Mouse (Mus musculus) ovary, postnatal 36 days (tissue): ENCODE results near the gene Abcb11.
"Not testable (repeated sequence)": the region's sequence is repeated elsewhere in the genome, so short reads cannot be mapped to it uniquely, and the experiment has no call there.

Experiments
- DNase-seq: peaks from one replicate; pipeline ENCODE4 v3.0.0; 2022; ENCODE audit warnings: low spot score, mixed read lengths

The Abcb11 gene

DNA sequence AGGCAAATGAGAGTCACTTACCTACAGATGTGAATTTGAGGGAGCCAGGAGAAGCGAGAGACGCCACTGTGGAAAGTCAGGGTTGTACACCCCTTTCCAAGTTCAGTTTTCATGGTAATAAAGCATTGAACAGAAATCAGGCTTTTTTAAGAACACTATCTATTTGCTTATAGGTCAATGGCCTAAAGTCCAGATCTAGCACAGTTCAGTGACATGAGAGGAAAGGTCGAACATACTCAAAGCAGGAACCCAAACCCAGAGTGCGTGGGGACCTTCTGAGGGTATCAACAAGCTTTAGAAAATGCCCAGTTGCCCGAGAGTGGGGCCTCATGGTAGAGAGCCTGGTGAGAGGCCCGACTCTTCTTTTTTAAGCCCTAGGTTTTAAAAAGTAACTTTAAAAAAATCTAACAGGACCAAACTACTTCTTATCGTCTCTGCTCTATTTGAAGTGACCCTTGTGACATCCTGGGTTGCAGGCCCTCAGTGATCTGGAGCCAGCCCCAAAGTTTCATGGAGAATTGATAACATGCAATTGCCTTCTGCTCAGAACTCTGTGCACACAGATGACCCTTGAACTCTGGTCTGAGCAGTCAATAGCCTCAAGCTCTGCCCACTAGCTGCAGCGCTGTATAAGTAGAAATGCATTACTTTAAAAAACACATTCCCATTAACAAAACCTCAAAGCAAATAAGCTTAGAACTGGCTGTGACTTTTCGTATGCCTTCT is at the start of gene Abcb11:
Gene Abcb11, minus strand, starts transcription at position 121 of the 726 bp plus-strand sequence.
- no peak for DNase-seq

DNA sequence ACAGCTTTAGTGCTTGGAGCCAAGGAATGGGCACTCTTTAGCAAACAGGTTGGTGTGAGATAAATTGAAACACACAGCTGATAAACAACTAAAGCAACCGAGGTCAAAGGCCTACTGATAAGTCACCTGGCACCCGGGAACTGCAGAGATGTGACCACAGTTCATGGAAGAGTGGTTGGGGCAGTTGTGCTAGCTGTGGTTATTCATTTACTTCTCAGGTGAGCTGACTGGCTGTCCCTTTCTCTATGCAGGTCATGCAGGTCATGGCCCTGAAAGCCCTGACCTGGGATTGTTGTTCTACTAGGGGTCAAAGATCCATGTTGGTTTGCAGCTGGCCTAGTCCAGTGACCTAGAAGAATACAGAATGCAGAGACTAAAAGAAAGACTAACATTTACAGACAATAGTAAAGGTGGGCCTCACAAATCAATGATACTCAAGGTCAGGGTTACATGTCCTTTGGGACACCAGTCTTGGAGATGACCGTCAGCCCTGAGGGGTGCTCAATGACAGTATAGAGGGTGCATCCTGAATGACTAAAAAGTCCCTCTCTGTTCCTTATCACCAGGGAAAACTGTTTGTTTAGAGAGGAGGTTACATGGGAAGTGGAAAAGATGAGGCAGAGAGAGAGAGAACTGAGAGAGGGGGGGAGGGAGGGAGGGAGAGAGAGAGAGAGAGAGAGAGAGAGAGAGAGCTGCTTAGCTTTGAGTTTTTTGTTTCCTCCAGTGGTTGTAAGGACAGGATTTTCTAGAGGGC is 43.9 kb upstream of the Abcb11 start:
- no peak for DNase-seq

DNA sequence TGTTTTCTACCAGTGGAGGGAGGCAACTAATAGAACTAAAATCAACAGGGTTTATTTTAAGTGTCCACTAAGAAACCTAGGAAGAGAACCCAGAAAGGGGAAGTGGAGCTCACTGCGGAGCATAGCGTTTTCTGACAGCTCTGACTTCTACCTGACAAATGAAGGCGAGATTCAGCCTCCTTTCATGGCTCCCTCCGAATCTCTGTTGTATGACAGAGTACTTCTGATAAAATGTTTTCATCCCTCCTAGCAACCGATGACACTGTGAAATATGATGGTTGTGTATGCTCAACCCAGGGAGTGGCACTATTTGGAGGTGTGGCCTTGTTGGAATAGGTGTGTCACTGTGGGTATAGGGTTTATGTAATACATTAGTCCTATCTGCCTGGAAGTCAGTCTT is 40.4 kb upstream of the Abcb11 start:
- DNase-seq, result no peak

DNA sequence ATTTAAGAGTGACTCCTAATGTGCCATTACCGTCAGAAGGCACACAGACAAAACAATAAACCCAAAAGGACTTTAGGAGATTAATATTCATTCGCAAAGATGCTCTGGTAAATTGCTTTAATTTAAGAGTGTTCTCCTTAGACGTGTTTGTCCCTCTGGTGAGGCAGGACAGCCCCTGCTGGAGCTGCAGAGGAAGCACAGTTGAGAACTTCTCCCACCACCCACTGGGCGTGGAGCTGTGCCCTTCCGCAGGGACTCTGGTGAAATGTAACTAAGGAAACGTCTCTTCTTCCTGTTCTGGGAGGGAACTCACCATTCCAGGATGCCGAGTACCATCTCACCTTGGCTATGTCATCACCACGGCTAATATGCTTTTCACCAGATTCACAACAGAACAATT is 39.3 kb upstream of the Abcb11 start:
- DNase-seq, result no peak

DNA sequence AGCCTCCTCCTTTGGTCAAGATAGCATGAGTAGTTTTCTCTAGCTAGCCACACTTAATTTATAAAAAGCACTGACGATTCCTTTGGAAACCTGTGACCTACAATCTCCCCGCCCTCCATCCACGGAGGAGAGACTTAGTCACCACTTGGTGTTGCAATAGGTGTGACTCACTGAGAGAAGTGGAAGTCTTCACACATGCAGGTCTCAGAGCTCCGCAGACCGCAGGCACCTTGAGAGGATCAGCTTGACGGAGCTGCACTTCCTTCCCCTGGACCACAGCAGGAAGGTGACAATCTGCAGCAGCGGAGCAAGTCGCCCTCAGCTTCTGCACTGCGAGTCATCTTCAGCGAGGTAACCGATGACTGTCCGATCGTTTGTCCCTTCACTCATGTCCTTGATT is 37.9 kb upstream of the Abcb11 start, which contains the start of gene Dhrs9:
Gene Dhrs9, plus strand, starts transcription at position 165 of the 400 bp plus-strand sequence.
- DNase-seq, result no peak

DNA sequence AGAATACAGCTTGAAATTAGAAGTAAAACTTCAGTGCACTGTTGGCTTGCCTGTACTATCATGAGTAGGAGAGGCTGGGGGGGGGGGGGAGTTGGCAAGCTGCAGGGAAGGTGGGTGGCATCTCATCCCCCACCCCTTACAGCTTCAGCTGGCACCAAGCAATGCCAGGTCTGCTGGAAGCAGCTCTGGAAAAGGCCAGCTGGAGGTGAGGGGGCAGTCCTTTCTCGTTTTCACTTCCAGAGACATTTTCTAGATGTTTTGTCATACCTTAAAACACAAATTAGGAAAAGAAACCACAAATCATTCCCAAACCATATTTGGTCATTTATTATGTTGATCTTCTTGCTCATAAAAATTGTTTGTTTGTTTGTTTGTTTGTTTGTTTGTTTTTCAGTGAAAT is 37.4 kb upstream of the Abcb11 start:
- DNase-seq, result no peak

DNA sequence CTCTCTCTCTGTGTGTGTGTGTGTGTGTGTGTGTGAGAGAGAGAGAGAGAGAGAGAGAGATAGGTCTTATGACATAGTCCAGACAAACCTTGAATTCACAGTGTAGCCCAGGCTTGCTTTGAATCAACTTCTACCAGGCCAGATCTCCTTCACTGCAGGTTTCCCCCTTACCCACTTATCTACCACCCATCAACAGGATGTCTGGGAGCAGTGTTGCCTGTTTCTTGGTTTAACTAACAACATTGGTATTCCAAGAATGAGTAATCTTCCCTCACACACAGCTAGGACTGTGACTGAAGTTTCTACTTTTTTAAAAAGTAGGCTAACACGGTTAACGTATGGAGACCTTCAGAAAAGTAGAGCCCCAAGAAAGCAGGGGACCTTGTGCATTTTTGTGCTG is 34.4 kb upstream of the Abcb11 start:
- no peak for DNase-seq

DNA sequence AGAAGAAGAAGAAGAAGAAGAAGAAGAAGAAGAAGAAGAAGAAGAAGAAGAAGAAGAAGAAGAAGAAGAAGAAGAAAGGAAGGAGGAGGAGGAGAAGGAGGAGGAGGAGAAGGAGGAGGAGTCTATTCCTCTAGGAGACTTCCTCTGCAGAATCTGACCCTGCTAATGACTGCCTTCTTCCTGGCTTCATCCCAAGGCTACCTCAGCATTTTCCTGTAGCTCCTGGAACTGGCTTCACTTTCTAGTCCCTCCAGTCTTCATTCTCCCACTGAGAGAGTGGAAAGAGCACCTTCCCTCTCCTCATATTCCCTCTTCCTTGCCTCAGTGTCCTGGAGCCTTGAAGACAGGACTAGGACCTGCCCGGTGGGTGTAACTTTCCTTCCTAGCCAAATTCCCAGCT is 22.9 kb upstream of the Abcb11 start:
- DNase-seq, result no peak

DNA sequence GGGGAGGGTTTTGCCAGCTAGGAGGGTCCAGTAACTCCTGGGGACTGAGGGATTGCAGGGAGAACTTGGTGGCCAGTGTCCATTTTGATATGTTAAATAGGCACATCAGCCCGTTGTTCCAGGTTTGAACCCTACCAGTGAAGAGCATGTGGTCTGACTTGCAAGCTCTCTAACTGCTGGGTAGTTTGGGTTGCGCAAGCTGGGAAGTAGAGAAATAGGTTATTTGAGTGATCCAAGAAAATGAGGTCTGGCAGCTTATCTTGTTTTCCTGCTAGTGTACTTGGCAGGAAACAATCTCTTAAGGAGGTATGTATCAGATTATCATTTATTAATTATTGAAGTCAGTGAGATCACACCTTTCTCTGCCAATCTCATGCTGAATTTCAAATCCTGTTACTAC is 22.4 kb upstream of the Abcb11 start:
- DNase-seq, result no peak

DNA sequence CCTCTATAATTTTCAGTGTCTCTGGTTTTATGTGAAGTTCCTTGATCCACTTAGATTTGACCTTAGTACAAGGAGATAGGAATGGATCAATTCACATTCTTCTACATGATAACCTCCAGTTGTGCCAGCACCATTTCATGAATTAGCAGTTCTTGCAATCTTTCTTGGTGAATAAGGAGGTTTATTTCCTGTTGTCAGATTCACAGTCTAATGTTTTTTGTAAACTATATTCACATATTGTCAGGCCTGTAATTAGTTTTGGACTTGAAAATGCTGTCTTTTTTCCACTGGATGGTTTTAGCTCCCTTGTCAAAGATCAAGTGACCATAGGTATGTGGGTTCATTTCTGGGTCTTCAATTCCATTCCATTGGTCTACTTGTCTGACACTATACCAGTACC is 13.0 kb upstream of the Abcb11 start:
- DNase-seq, result not testable (repeated sequence)

DNA sequence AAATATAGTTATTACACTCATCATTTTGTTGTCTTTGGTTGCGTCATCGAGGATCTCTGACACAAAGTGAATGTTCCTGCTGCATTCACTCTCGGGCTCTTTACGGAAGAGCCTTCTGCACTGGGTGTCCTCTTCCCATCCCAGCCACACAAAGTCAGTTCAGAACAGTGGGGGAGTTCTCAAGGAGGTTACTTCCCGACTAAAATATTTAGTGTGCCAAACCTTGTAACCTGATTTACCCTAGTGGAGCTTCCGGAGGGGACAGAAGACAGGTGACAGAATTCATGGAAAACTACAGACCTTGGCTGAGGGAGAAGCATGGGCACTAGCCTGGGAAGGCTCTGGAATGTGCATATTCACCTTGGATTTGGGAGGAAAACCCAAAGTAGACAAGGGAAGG is 910 bp downstream of the Abcb11 start:
- no peak for DNase-seq

DNA sequence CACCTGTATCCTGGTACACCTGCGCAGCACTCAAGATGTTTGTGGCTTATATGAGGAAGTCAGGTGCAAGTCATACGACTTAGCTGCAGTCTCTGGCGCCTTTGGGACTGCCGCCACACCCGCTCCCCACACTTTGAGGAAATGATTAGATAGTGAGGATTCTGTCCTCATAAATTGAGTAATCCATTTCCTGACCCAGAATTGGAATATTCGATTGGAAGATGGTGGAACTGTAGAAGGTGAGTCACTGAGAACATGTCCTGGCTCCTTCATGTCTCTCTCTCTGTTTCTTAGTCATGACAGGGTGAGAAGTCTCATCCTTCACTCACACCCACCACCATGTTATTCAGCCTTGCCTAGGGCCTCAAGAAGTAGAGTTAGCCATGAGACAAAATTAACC is 10.9 kb downstream of the Abcb11 start:
- DNase-seq, result not testable (repeated sequence)

DNA sequence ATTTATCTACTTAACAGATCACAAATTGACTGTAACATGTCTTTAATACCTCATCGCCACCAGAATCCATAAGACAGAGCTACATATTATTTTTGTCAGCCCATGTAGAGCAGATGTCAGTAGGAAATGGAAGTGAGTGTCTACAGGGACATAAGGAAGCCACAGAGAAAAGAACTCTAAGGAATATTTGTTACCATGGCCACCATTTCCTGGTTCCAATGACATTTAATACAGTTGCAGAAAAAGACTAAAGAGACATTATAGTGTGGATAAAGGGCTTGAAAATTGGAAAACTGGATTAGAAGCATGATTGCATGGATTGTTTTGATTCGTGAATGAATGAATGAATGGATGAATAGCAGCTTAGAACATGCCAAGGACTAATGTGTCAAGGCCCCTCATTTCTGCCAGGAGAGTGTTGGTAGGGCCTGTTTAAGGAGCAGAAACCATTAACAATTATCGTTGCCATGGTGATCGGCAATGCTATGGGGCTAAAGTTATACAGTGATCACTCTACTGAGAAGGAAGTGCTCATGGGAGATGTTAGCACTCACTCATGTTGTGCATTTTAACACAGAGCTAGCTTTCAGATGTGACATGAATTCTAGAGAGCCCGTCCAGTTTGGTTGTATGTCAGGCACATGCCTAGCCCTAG is 13.8 kb downstream of the Abcb11 start:
- no peak for DNase-seq

DNA sequence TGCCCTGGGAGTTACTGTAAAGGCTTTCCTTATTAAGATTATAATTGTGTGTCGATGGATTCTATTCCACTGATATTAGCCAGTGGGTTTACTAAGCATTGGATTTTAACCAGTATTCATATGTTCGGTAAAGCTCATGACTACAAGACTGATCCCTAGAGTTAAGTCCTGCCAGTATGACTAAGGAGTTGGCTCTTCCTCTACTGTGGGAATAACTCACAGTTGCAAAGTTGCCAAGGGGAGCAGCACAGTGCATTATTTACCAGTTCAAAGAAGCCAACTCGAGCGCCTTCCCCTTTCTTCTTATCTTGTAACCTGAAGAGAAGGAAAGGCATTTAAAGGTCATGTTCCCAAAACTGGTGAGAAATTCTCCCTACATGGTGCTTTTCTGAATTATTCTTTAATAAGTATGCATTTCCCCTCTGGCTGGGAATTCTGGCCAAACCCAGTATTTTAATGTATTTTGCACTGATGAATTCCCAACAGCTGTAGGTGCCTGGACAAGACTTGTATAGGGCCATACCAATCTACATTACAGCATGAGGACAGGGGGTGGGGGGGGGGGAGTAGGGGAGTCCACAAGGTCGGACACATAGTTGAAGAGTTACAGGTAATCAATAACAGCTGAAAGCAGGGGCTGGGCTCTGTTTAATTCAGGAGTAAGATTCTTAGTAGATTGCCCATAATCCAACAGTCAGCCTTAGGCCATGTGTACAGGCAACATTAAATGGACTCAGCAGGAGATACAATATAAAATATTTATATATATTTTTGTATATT is 17.3 kb downstream of the Abcb11 start:
- no peak for DNase-seq

DNA sequence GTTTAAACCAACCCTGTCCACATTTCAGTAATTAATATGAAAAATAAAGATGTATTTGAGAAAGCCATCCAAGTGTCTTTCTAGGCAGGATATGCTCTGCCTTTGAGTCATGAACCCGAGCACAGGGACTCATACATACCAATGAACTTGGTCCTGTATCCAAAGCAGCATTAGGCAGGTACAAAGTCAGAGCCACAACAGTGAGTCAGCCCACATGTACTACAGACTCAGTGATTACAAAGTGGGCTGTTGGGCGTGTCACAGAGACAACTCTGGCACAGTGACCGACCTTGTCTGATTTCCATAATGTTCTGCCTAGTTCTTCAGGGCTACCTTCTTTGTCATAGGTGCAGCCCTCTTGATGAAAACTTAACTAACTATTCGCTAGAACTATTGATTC is 19.4 kb downstream of the Abcb11 start:
- no peak for DNase-seq

DNA sequence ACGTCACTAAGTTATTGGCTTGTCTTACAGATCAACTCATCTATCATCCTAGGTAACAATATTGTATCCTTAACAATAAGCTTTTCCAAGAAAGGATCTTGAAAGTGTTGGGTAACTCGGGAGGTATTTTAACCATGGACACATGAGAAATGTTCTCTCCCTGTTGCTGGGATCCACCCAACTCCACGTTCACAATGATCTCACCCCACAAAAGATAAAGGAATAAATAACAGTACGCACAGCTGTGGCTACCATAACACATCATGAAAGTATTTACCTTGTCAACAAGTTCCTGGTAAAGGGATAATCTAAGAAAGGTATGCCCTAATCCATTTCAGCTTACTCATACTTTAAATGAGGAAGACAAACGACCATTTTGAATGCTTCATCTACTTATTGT is 21.0 kb downstream of the Abcb11 start:
- DNase-seq, result no peak

DNA sequence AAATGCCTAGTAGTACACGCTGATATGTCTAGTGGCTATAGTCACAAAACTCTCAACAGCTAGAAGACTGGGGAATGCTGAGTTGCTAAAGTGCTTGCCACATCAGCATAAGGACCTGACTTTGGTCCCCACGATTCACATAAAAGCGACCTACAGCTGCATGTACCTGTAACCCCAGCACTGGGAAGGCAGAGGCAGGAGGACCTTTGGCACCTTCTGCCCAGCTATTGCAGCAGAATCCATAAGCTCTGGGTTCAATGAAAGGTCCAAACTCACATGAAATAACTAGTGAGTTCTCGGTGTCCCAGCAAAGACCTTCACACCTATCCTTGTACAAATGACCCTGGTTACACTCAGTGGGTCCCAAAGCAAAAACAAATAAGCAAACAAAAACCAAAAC is 31.1 kb downstream of the Abcb11 start:
- DNase-seq, result no peak

DNA sequence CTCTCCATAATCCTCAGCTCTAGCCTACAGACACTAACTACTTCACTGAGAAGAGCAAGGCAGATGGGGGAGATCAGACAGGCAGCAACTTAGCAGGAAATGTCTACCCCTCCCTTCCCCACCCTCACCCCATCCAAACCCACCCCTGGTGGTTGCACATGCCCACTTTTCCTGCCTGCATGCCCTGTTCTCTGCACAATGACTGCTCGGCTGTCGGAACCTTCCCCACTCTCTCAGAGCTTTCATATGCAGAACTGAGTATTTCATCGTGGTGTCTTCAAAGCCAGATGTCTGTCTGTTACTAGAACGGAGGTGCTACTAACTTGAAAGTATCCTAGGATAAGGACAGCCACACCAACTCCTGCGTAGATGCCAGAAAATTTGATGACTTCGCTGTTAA is 34.3 kb downstream of the Abcb11 start:
- DNase-seq, result no peak

DNA sequence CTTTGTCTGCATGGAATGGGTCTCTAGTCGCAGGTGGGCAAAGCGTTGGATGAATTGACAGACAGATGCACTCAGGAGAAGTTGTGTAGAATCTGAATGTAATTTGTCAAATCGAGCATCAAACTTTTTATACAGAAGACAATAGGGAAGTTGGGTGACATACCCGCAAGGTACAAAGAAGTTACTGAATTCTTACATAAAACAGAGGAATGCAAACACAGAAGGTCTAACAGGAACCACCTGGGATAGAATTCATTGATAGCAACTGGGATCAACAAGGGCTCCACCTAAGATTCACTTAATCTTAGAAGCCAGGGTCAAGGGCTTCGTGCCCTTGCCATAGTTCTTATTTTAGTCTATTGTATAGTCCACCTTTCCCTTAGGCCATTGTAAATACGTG is 41.8 kb downstream of the Abcb11 start:
- DNase-seq, result not testable (repeated sequence)

DNA sequence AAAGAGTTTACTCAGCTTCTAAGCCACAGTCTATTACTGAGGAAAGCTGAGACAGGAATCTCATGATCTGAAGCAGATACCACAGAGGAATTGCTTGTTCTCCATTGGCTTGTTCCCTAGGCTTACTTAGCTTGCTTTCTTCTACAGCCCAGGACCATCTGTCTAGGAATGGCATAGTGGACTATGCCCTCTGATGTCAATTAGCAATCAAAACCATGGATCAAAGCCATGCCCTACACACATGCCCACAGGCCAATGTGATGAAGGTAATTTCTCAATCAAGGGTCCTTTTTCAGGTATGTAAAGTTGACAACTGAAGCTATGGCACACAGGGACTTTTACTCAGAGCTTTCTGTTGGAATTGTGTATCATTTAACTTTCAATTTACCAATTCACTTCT is 47.9 kb downstream of the Abcb11 start:
- no peak for DNase-seq

DNA sequence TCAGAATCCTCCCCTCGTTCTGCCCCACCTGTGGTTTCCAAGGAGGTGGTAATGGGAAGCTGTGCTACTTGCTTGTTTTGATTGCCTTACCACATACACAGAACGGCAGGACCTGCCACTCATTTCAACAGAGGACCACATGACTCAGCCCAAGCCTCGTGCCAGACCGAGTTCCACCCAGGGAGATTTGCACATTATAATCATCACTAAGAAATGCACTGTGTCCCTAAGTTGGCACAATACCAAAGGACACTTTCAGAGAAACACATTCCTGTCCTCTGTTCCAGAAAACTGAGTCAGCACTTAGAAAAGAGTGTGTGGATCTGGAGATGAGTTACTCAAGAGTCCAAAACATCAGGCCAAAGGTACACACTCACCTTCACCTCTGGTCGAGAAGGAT is 53.4 kb downstream of the Abcb11 start:
- DNase-seq, result no peak

DNA sequence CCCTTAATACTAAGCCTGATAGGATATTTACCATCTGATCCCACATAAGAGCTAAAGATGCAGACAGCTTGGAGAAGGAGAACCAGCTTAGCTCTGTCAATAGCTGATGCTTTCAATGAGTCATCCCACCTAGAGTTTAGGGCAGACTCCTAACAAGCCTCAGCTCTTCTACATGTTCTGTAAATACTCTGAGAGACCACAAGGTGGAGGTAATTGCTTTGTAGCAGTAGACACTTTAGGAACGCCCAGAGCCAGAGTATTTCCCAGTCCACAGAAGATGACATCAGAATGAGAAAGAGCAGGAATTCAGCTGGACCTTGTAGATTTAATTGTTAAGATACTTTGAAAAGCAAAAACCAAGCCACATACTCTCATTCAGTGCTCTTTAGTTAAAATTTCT is 66.5 kb downstream of the Abcb11 start:
- DNase-seq, result no peak
